Mouse (Mus musculus): ENCODE measurements around the gene Stap2.

- TF ChIP-seq TAL1 (IDR thresholded peaks at IDR 0.05; ENCODE audit: low read length): no peak
- no peak for TF ChIP-seq GATA1 (IDR thresholded peaks at IDR 0.05; ENCODE audit: low read length)
These were observed 17.6 kb upstream of the Stap2 start for GRCm38 (mm10) chr17:56022989-56023290.
